Mouse (Mus musculus) myocyte (in vitro differentiated cells): Measurements from ENCODE around the gene Ccdc77.

ENCODE experiments used
- MAX ChIP-seq: IDR thresholded peaks from one replicate; pipeline ENCODE4 v1.6.1; 2011; ENCODE audit warnings: low read depth, mild to moderate bottlenecking, control low read depth
- MYOD1 ChIP-seq, 3 experiments: IDR thresholded peaks; one replicate each; pipeline ENCODE4 v1.6.1; 2011; ENCODE audit warnings: control low read depth in 2 of 3, low read depth in 2 of 3, mild to moderate bottlenecking in 2 of 3, moderate library complexity in 1 of 3; ENCODE audit not compliant: insufficient read length in 2 of 3, control insufficient read depth in 1 of 3
- MYOG ChIP-seq, 3 experiments: IDR thresholded peaks; one replicate each; pipeline ENCODE4 v1.6.1; 2011; ENCODE audit warnings: control low read depth in 2 of 3, low read depth in 2 of 3, mild to moderate bottlenecking in 2 of 3; ENCODE audit not compliant: insufficient read length in 2 of 3, control insufficient read depth in 1 of 3, insufficient read depth in 1 of 3
- POLR2A ChIP-seq: IDR thresholded peaks from one replicate; pipeline ENCODE4 v1.6.1; 2011; ENCODE audit warnings: low read depth, mild to moderate bottlenecking, control low read depth, moderate library complexity; ENCODE audit not compliant: insufficient read length
- REST ChIP-seq: IDR thresholded peaks from one replicate; pipeline ENCODE4 v1.6.1; 2011; ENCODE audit warnings: mild to moderate bottlenecking, control low read depth, moderate library complexity; ENCODE audit not compliant: insufficient read depth, insufficient read length
- TCF12 ChIP-seq: IDR thresholded peaks from one replicate; pipeline ENCODE4 v1.6.1; 2011; ENCODE audit warnings: mild to moderate bottlenecking, control low read depth; ENCODE audit not compliant: poor library complexity, insufficient read depth, severe bottlenecking
- USF1 ChIP-seq: IDR thresholded peaks from one replicate; pipeline ENCODE4 v1.6.1; 2011; ENCODE audit warnings: low read depth, mild to moderate bottlenecking, control low read depth, moderate library complexity

- TF ChIP-seq POLR2A (no peak), MAX (no peak), USF1 (no peak), MYOG (IDR thresholded peaks at IDR 0.05; ENCODE audit: control insufficient read depth in 1 of 3, insufficient read depth in 1 of 3, insufficient read length in 2 of 3, low read depth in 2 of 3) (no peak), MYOD1 (IDR thresholded peaks at IDR 0.05; ENCODE audit: control insufficient read depth in 1 of 3, insufficient read length in 2 of 3, low read depth in 2 of 3) (no peak), TCF12 (no peak), REST (no peak)
Observed at GRCm38 (mm10) chr6:120306859-120307594, 57.1 kb downstream of the Ccdc77 start.
